Mouse (Mus musculus) liver, postnatal 0 days (tissue): ENCODE measurements around the gene Ppie.

Experiments
- CTCF ChIP-seq: sonication (generic); IDR thresholded peaks from 2 replicates; pipeline ENCODE4 v1.5.1; 2016; ENCODE audit warnings: antibody characterized with exemption, low read depth
- EP300 ChIP-seq: IDR thresholded peaks from 2 replicates; pipeline ENCODE4 v1.6.1; 2016; ENCODE audit warnings: antibody characterized with exemption, low read depth, mild to moderate bottlenecking

DNA sequence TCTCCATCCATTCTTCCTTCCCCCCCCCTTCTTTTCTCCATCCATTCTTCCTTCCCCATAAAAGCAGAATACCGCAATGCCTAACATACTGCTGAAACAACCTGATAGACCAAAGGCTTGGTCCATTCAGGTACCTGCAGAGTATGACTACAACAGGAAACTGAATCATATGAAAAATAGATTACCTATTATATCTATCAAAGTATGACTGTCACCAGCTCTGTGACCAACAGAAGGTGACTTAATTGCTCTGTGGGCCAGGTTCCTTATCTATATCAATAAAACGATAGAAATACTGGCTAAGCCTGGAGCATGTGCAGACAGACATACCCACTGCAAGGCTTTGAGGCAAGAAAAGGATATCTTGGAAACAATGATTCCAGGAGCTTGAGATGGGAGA is 15.7 kb upstream of the Ppie start:
- TF ChIP-seq CTCF: no peak
- no peak for TF ChIP-seq EP300
